Mouse (Mus musculus): ENCODE measurements around the gene Dync2li1.

GRCm38 (mm10) chr17:84598928-84599327 is 27.4 kb upstream of the Dync2li1 start:
- no peak for TF ChIP-seq CTCF (IDR thresholded peaks at IDR 0.05)
- no peak for TF ChIP-seq EP300 (IDR thresholded peaks at IDR 0.05)

All from lung, postnatal 0 days (tissue).